Mouse (Mus musculus) heart, adult 2 months (tissue): ENCODE data around the gene Gm11032. TPM values are rescaled to one million over a fixed set of nuclear protein-coding genes. Genes with fewer than 3 reads are reported as not detected.

Source experiments
- DNase-seq, 2 experiments: peaks; one replicate each; pipeline ENCODE4 v3.0.0; 2021
- H3K27ac ChIP-seq: fragments of 200-600 bp; 2 replicates; pipeline ENCODE4 v1.8.1; 2022
- H3K27me3 ChIP-seq: fragments of 200-500 bp; 2 replicates; pipeline ENCODE4 v1.6.1; 2012; ENCODE audit warnings: mild to moderate bottlenecking, low read length, inconsistent platforms, mixed read lengths; ENCODE audit not compliant: control insufficient read depth, insufficient read depth
- H3K36me3 ChIP-seq: fragments of 200-500 bp; 2 replicates; pipeline ENCODE4 v1.6.1; 2012; ENCODE audit warnings: low read length, inconsistent platforms; ENCODE audit not compliant: control insufficient read depth, insufficient read depth
- H3K4me1 ChIP-seq: fragments of 200-500 bp; 2 replicates; pipeline ENCODE4 v1.6.1; 2011; ENCODE audit warnings: low read length; ENCODE audit not compliant: control insufficient read depth, insufficient read depth
- H3K4me3 ChIP-seq: fragments of 200-600 bp; 2 replicates; pipeline ENCODE4 v1.8.1; 2022
- H3K79me2 ChIP-seq: fragments of 200-500 bp; replicated peaks from 2 replicates; pipeline ENCODE4 v1.6.1; 2012; ENCODE audit warnings: mild to moderate bottlenecking, inconsistent platforms, low read length, moderate library complexity, mixed read lengths; ENCODE audit not compliant: control insufficient read depth, insufficient read depth
- H3K9ac ChIP-seq: fragments of 200-500 bp; 2 replicates; pipeline ENCODE4 v1.6.1; 2012; ENCODE audit warnings: low read depth, mild to moderate bottlenecking, control low read depth, inconsistent platforms, low read length, mixed read lengths
- CTCF ChIP-seq: fragments of 200-600 bp; IDR thresholded peaks from 2 replicates; pipeline ENCODE4 v1.8.1; 2022; ENCODE audit warnings: antibody characterized with exemption, mild to moderate bottlenecking, moderate library complexity
- EP300 ChIP-seq: fragments of 200-500 bp; IDR thresholded peaks from 2 replicates; pipeline ENCODE4 v1.6.1; 2011; ENCODE audit warnings: low read depth, low read length, control low read depth; ENCODE audit not compliant: insufficient read depth
- POLR2A ChIP-seq: fragments of 200-500 bp; IDR thresholded peaks from 2 replicates; pipeline ENCODE4 v1.6.1; 2011; ENCODE audit warnings: mild to moderate bottlenecking, low read depth, low read length, control low read depth; ENCODE audit not compliant: insufficient read depth
- WGBS: fragments of 180-500 bp; shearing (Covaris S2); methylation state at CpG from one replicate; pipeline ENCODE4 v1.1.7; 2018; 5-methylcytosine and 5-hydroxymethylcytosine counted together
- intact Hi-C: fragments of 180-260 bp; cut with DNase I; formaldehyde crosslinking; loops from one replicate; pipeline ENCODE4 v1.15.1; 2025
- polyA plus RNA-seq: library from polyadenylated mRNA; depleted of rRNA; stranded (reverse); fragments of >200 nt; gene quantifications from 2 replicates; pipeline ENCODE4 v1.2.3, GENCODE M21; 2012
- total RNA-seq, 2 experiments: library from RNA; stranded (reverse); gene quantifications; 2 replicates each; pipeline ENCODE4 v1.2.3; 2021

The Gm11032 gene
- total and polyA plus RNA-seq, 3 experiments, result not detected

GRCm38 (mm10) chr11:4601890-4602289 is 18.0 kb upstream of the Gm11032 start:
- H3K4me3 ChIP-seq, result no peak overlapping the region
- no peaks in the 10 kb centered on the region for H3K27me3 ChIP-seq
- H3K9ac ChIP-seq, result no peak overlapping the region
- WGBS, result 81% methylated on average over 5 of the region's 5 CpGs
- peaks cover 8% of the 10 kb centered on the region; the same call in 1 of the 2 replicates for H3K36me3 ChIP-seq
- H3K4me1 ChIP-seq, result peaks cover 12% of the 10 kb centered on the region
- intact Hi-C loops, result no loop called here
- DNase-seq, result no peak
- no peaks in the 10 kb centered on the region for H3K79me2 ChIP-seq
- peak overlapping the region; percentile 87 for H3K27ac ChIP-seq
- TF ChIP-seq POLR2A, result no peak
- no peak for TF ChIP-seq EP300
- TF ChIP-seq CTCF, result no peak

DNA sequence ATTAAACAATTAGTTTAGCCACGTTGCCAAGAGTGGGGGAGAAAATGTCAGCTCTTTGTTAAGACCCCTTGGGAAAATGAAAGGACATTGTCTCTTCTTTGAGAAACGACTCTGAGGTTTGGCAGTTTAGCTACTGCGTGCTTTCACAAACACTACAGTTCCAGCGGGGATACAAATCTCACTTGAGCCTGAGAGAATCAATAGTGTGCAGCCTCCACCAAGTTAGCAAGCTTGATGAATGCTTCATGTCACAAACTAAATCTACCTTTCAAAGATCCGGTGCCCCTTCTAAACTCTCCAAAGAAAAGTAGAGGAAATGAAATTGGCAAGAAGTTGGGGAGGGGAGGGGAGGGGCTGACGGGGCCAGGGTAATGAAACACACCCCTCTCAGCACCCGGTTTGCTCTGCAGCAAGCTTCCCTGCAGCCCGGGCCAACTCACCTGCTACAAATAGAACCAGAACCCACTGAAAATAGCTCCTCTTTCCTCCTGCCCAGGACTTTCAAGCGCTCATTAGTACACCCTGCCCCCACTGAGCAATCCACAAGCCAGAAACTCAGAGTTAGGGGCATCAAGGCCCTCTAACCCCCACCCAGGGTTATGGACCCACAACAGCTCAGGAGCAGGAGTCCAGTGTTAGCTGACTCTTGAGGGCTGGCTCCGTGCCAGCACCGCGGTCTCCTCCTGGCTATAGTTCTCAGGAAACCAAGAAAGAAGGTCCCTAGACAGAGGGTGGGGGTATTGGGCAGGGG is 17.0 kb upstream of the Gm11032 start:
- TF ChIP-seq EP300, result no peak
- no peak for TF ChIP-seq CTCF
- TF ChIP-seq POLR2A, result no peak
- DNase-seq, result peak; percentile 58 to 67
- WGBS, result 16% methylated on average over 12 of the region's 12 CpGs
- intact Hi-C loops, result no loop called here
- peak overlapping the region; percentile 13; the same call in 1 of the 2 replicates for H3K4me3 ChIP-seq
- peak overlapping the region; percentile 87 for H3K27ac ChIP-seq
- peak overlapping the region; percentile 68 for H3K9ac ChIP-seq
- no peaks in the 10 kb centered on the region for H3K79me2 ChIP-seq
- no peaks in the 10 kb centered on the region for H3K27me3 ChIP-seq
- H3K36me3 ChIP-seq, result peaks cover 12% of the 10 kb centered on the region; the same call in 1 of the 2 replicates
- H3K4me1 ChIP-seq, result peaks cover 14% of the 10 kb centered on the region

- no peaks in the 10 kb centered on the region for H3K27me3 ChIP-seq
- TF ChIP-seq CTCF (no peak), POLR2A (no peak), EP300 (no peak)
- no peaks in the 10 kb centered on the region for H3K79me2 ChIP-seq
- intact Hi-C loops, result no loop called here
- DNase-seq, result no peak
- peak overlapping the region; percentile 87 for H3K27ac ChIP-seq
- no peak overlapping the region for H3K4me3 ChIP-seq
- H3K4me1 ChIP-seq, result peaks cover 14% of the 10 kb centered on the region
- peaks cover 12% of the 10 kb centered on the region; the same call in 1 of the 2 replicates for H3K36me3 ChIP-seq
- WGBS, result 53% methylated on average over 6 of the region's 6 CpGs
- no peak overlapping the region for H3K9ac ChIP-seq
Observed at GRCm38 (mm10) chr11:4604441-4604840, 15.4 kb upstream of the Gm11032 start.

DNA sequence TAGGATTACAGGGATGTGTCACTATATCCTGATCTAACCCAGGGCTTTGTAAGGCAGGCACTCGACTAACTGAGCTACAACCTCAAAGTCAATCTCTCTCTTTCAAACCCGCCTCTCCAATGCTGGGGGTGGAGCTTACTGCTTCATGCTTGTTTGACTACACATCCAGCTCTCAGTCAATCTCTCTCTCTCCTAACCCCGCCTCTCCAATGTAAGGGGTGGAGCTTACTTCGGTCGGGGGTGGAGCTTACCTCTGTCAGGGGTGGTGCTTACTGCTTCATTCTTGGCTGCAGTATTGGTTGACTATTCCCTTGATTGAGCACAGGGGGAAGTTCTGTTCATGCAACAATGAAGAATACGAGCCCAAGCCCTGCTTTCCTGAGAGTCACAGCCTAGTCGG is 14.5 kb upstream of the Gm11032 start:
- Histone ChIP-seq H3K4me3 (no peak overlapping the region), H3K4me1 (peaks cover 14% of the 10 kb centered on the region), H3K79me2 (no peaks in the 10 kb centered on the region), H3K27ac (peak overlapping the region; percentile 65), H3K9ac (no peak overlapping the region), H3K36me3 (peaks cover 12% of the 10 kb centered on the region; the same call in 1 of the 2 replicates), H3K27me3 (no peaks in the 10 kb centered on the region)
- 47% methylated on average over 7 of the region's 7 CpGs for WGBS
- intact Hi-C loops, result no loop called here
- DNase-seq, result peak in 1 of 2 experiments; percentile 40
- no peak for TF ChIP-seq EP300
- TF ChIP-seq POLR2A, result no peak
- no peak for TF ChIP-seq CTCF

- H3K4me1 ChIP-seq, result peaks cover 17% of the 10 kb centered on the region
- peak in 1 of 2 experiments; percentile 27 for DNase-seq
Observed at GRCm38 (mm10) chr11:4606541-4606940, 13.3 kb upstream of the Gm11032 start.

GRCm38 (mm10) chr11:4611904-4612303 is 8.0 kb upstream of the Gm11032 start:
- WGBS, result 35% methylated on average over 2 of the region's 2 CpGs
- no peaks in the 10 kb centered on the region for H3K79me2 ChIP-seq
- no peaks in the 10 kb centered on the region for H3K27me3 ChIP-seq
- peaks cover 7% of the 10 kb centered on the region; the same call in 1 of the 2 replicates for H3K36me3 ChIP-seq
- TF ChIP-seq POLR2A (no peak), EP300 (no peak), CTCF (no peak)
- peak in 1 of 2 experiments; percentile 25 for DNase-seq
- no peak overlapping the region for H3K9ac ChIP-seq
- peaks cover 5% of the 10 kb centered on the region for H3K4me1 ChIP-seq
- intact Hi-C loops, result no loop called here
- peak overlapping the region; percentile 24; the same call in 1 of the 2 replicates for H3K4me3 ChIP-seq
- peak overlapping the region; percentile 64 for H3K27ac ChIP-seq

More at GRCm38 (mm10) chr11:4606541-4606940, 13.3 kb upstream of the Gm11032 start:
- intact Hi-C loops, result no loop called here
- Histone ChIP-seq H3K36me3 (peaks cover 12% of the 10 kb centered on the region; the same call in 1 of the 2 replicates), H3K9ac (peak overlapping the region; percentile 12; the same call in 1 of the 2 replicates), H3K79me2 (no peaks in the 10 kb centered on the region), H3K4me3 (no peak overlapping the region), H3K27me3 (no peaks in the 10 kb centered on the region), H3K27ac (peak overlapping the region; percentile 75)
- 51% methylated on average over 1 of the region's 1 CpGs for WGBS
- TF ChIP-seq CTCF (no peak), POLR2A (no peak), EP300 (no peak)
